Mouse (Mus musculus): ENCODE measurements at regions not wholly inside any gene's neighbourhood (a gene's known extent, or its start where the extent isn't known, plus 50 kb on each side); places are given as distances from the start of the nearest gene placed in this dataset.
A peak's percentile ranks its signal among the peaks of the same experiment; 100 is the strongest.

- WGBS, result 84% methylated on average over 1 of the region's 1 CpGs
- Histone ChIP-seq H3K36me3 (ENCODE audit: control insufficient read depth, insufficient read depth, low read length) (no peaks in the 10 kb centered on the region), H3K27ac (ENCODE audit: low read depth, low read length) (no peak overlapping the region), H3K4me2 (no peak overlapping the region), H3K4me3 (ENCODE audit: low read depth, low read length) (no peak overlapping the region), H3K9me3 (ENCODE audit: control insufficient read depth, low read length) (no peaks in the 10 kb centered on the region), H3K9ac (ENCODE audit: low read depth, low read length) (no peak overlapping the region), H3K27me3 (replicated peaks; ENCODE audit: control insufficient read depth, insufficient read depth, low read length) (no peaks in the 10 kb centered on the region), H3K4me1 (replicated peaks; ENCODE audit: control insufficient read depth, insufficient read depth, low read length) (no peaks in the 10 kb centered on the region; the same call in 1 of the 2 replicates)
- no peak for ATAC-seq (replicated peaks; ENCODE audit: low FRiP score)
- DNase-seq (ENCODE audit: low spot score), result no peak
Measured at GRCm38 (mm10) chr13:28533080-28533479, 275.8 kb downstream of the Gm11361 start.

- Histone ChIP-seq H3K27ac (ENCODE audit: low read depth, low read length) (no peak overlapping the region), H3K36me3 (ENCODE audit: control insufficient read depth, insufficient read depth, low read length) (no peaks in the 10 kb centered on the region), H3K27me3 (replicated peaks; ENCODE audit: control insufficient read depth, insufficient read depth, low read length) (no peaks in the 10 kb centered on the region), H3K4me2 (no peak overlapping the region), H3K4me3 (ENCODE audit: low read depth, low read length) (no peak overlapping the region), H3K9me3 (ENCODE audit: control insufficient read depth, low read length) (no peaks in the 10 kb centered on the region), H3K4me1 (replicated peaks; ENCODE audit: control insufficient read depth, insufficient read depth, low read length) (no peaks in the 10 kb centered on the region; the same call in 1 of the 2 replicates), H3K9ac (ENCODE audit: low read depth, low read length) (no peak overlapping the region)
- peak; percentile 51 for ATAC-seq (replicated peaks; ENCODE audit: low FRiP score)
- WGBS, result 70% methylated on average over 3 of the region's 3 CpGs
- no peak for DNase-seq (ENCODE audit: low spot score)
Measured at GRCm38 (mm10) chr13:28532278-28532677, 274.9 kb downstream of the Gm11361 start.

- no peaks in the 10 kb centered on the region for H3K36me3 ChIP-seq (ENCODE audit: control insufficient read depth, insufficient read depth, low read length)
- no peak for ATAC-seq (replicated peaks; ENCODE audit: low FRiP score)
- no peaks in the 10 kb centered on the region for H3K27me3 ChIP-seq (replicated peaks; ENCODE audit: control insufficient read depth, insufficient read depth, low read length)
- no peaks in the 10 kb centered on the region; the same call in 1 of the 2 replicates for H3K4me1 ChIP-seq (replicated peaks; ENCODE audit: control insufficient read depth, insufficient read depth, low read length)
- H3K9me3 ChIP-seq (ENCODE audit: control insufficient read depth, low read length), result no peaks in the 10 kb centered on the region
- no peak overlapping the region for H3K27ac ChIP-seq (ENCODE audit: low read depth, low read length)
- H3K4me3 ChIP-seq (ENCODE audit: low read depth, low read length), result no peak overlapping the region
- no peak overlapping the region for H3K4me2 ChIP-seq
- WGBS, result 69% methylated on average over 5 of the region's 5 CpGs
- no peak for DNase-seq (ENCODE audit: low spot score)
- H3K9ac ChIP-seq (ENCODE audit: low read depth, low read length), result no peak overlapping the region
Measured at GRCm38 (mm10) chr13:28531534-28531999, 274.2 kb downstream of the Gm11361 start.

- Histone ChIP-seq H3K9me3 (ENCODE audit: control insufficient read depth, low read length) (no peaks in the 10 kb centered on the region), H3K27me3 (replicated peaks; ENCODE audit: control insufficient read depth, insufficient read depth, low read length) (no peaks in the 10 kb centered on the region), H3K4me1 (replicated peaks; ENCODE audit: control insufficient read depth, insufficient read depth, low read length) (no peaks in the 10 kb centered on the region; the same call in 1 of the 2 replicates), H3K27ac (ENCODE audit: low read depth, low read length) (no peak overlapping the region), H3K4me2 (no peak overlapping the region), H3K4me3 (ENCODE audit: low read depth, low read length) (no peak overlapping the region), H3K9ac (ENCODE audit: low read depth, low read length) (no peak overlapping the region), H3K36me3 (ENCODE audit: control insufficient read depth, insufficient read depth, low read length) (no peaks in the 10 kb centered on the region)
- 83% methylated on average over 3 of the region's 3 CpGs for WGBS
- no peak for ATAC-seq (replicated peaks; ENCODE audit: low FRiP score)
- DNase-seq (ENCODE audit: low spot score), result no peak
Measured at GRCm38 (mm10) chr13:28530947-28531346, 273.6 kb downstream of the Gm11361 start.

GRCm38 (mm10) chr13:28528898-28529511 lies 271.7 kb downstream of the Gm11361 start:
- Histone ChIP-seq H3K27ac (ENCODE audit: low read depth, low read length) (no peak overlapping the region), H3K4me1 (replicated peaks; ENCODE audit: control insufficient read depth, insufficient read depth, low read length) (no peaks in the 10 kb centered on the region; the same call in 1 of the 2 replicates), H3K9me3 (ENCODE audit: control insufficient read depth, low read length) (no peaks in the 10 kb centered on the region), H3K4me3 (ENCODE audit: low read depth, low read length) (no peak overlapping the region), H3K9ac (ENCODE audit: low read depth, low read length) (no peak overlapping the region), H3K4me2 (no peak overlapping the region), H3K27me3 (replicated peaks; ENCODE audit: control insufficient read depth, insufficient read depth, low read length) (no peaks in the 10 kb centered on the region), H3K36me3 (ENCODE audit: control insufficient read depth, insufficient read depth, low read length) (no peaks in the 10 kb centered on the region)
- WGBS, result 79% methylated on average over 4 of the region's 4 CpGs
- DNase-seq (ENCODE audit: low spot score), result no peak
- no peak for ATAC-seq (replicated peaks; ENCODE audit: low FRiP score)

GRCm38 (mm10) chr13:28526299-28526698 lies 269.0 kb downstream of the Gm11361 start:
- H3K9ac ChIP-seq (ENCODE audit: low read depth, low read length), result no peak overlapping the region
- H3K9me3 ChIP-seq (ENCODE audit: control insufficient read depth, low read length), result no peaks in the 10 kb centered on the region
- no peak overlapping the region for H3K4me2 ChIP-seq
- no peak overlapping the region for H3K27ac ChIP-seq (ENCODE audit: low read depth, low read length)
- 85% methylated on average over 1 of the region's 1 CpGs for WGBS
- H3K27me3 ChIP-seq (replicated peaks; ENCODE audit: control insufficient read depth, insufficient read depth, low read length), result no peaks in the 10 kb centered on the region
- no peak for DNase-seq (ENCODE audit: low spot score)
- no peaks in the 10 kb centered on the region for H3K36me3 ChIP-seq (ENCODE audit: control insufficient read depth, insufficient read depth, low read length)
- H3K4me3 ChIP-seq (ENCODE audit: low read depth, low read length), result no peak overlapping the region
- no peak for ATAC-seq (replicated peaks; ENCODE audit: low FRiP score)
- no peaks in the 10 kb centered on the region for H3K4me1 ChIP-seq (replicated peaks; ENCODE audit: control insufficient read depth, insufficient read depth, low read length)

GRCm38 (mm10) chr13:28524411-28524810 lies 267.1 kb downstream of the Gm11361 start:
- no peak overlapping the region for H3K4me2 ChIP-seq
- no peaks in the 10 kb centered on the region for H3K9me3 ChIP-seq (ENCODE audit: control insufficient read depth, low read length)
- H3K27me3 ChIP-seq (replicated peaks; ENCODE audit: control insufficient read depth, insufficient read depth, low read length), result no peaks in the 10 kb centered on the region
- no peak overlapping the region for H3K9ac ChIP-seq (ENCODE audit: low read depth, low read length)
- WGBS, result 88% methylated on average over 3 of the region's 3 CpGs
- ATAC-seq (replicated peaks; ENCODE audit: low FRiP score) (no peak), DNase-seq (ENCODE audit: low spot score) (no peak)
- no peaks in the 10 kb centered on the region for H3K36me3 ChIP-seq (ENCODE audit: control insufficient read depth, insufficient read depth, low read length)
- H3K27ac ChIP-seq (ENCODE audit: low read depth, low read length), result no peak overlapping the region
- H3K4me3 ChIP-seq (ENCODE audit: low read depth, low read length), result no peak overlapping the region
- H3K4me1 ChIP-seq (replicated peaks; ENCODE audit: control insufficient read depth, insufficient read depth, low read length), result no peaks in the 10 kb centered on the region

GRCm38 (mm10) chr13:28520127-28520482 lies 262.8 kb downstream of the Gm11361 start:
- ATAC-seq (replicated peaks; ENCODE audit: low FRiP score) (no peak), DNase-seq (ENCODE audit: low spot score) (no peak)
- Histone ChIP-seq H3K9ac (ENCODE audit: low read depth, low read length) (no peak overlapping the region), H3K27me3 (replicated peaks; ENCODE audit: control insufficient read depth, insufficient read depth, low read length) (no peaks in the 10 kb centered on the region), H3K4me3 (ENCODE audit: low read depth, low read length) (no peak overlapping the region), H3K9me3 (ENCODE audit: control insufficient read depth, low read length) (no peaks in the 10 kb centered on the region), H3K4me1 (replicated peaks; ENCODE audit: control insufficient read depth, insufficient read depth, low read length) (no peaks in the 10 kb centered on the region), H3K27ac (ENCODE audit: low read depth, low read length) (no peak overlapping the region), H3K36me3 (ENCODE audit: control insufficient read depth, insufficient read depth, low read length) (no peaks in the 10 kb centered on the region), H3K4me2 (no peak overlapping the region)
- 60% methylated on average over 1 of the region's 1 CpGs for WGBS

- H3K27me3 ChIP-seq (replicated peaks; ENCODE audit: control insufficient read depth, insufficient read depth, low read length), result no peaks in the 10 kb centered on the region
- no peak overlapping the region for H3K27ac ChIP-seq (ENCODE audit: low read depth, low read length)
- H3K9ac ChIP-seq (ENCODE audit: low read depth, low read length), result no peak overlapping the region
- ATAC-seq (replicated peaks; ENCODE audit: low FRiP score) (no peak), DNase-seq (ENCODE audit: low spot score) (no peak)
- 70% methylated on average over 3 of the region's 3 CpGs for WGBS
- no peaks in the 10 kb centered on the region for H3K9me3 ChIP-seq (ENCODE audit: control insufficient read depth, low read length)
- H3K4me1 ChIP-seq (replicated peaks; ENCODE audit: control insufficient read depth, insufficient read depth, low read length), result no peaks in the 10 kb centered on the region
- H3K4me3 ChIP-seq (ENCODE audit: low read depth, low read length), result no peak overlapping the region
- H3K36me3 ChIP-seq (ENCODE audit: control insufficient read depth, insufficient read depth, low read length), result no peaks in the 10 kb centered on the region
- no peak overlapping the region for H3K4me2 ChIP-seq
Measured at GRCm38 (mm10) chr13:28519383-28520126, 262.2 kb downstream of the Gm11361 start.
